19 mouse cellular contexts compared by ENCODE assay signal in genomic region chr15:100489263-100489662, GRCm38 (mm10). TPM values are rescaled to one million over a fixed set of nuclear protein-coding genes. Genes with fewer than 3 reads are reported as not detected.
DNase-seq lines count a peak whose midpoint lies in the region; ATAC-seq and TF ChIP-seq lines count a peak whose summit lies in the region.
"Had no signal": no experiment of that assay in that cellular context is flagged by ENCODE, and none has a peak within 500 bp of the region (broad histone marks: within the 10 kb centered on the region; RNA-seq: fewer than 3 reads in every experiment).

No protein-coding gene starts in this region.

- peaks cover 76% of the 10 kb centered on the region for H3K4me1 ChIP-seq in heart, embryonic 13.5 days
- peaks cover 49% of the 10 kb centered on the region for H3K4me1 ChIP-seq in heart, embryonic 11.5 days (ENCODE audit: control insufficient read depth, insufficient read depth, low read length)
- H3K4me1 ChIP-seq in kidney, embryonic 15.5 days, result peaks cover 74% of the 10 kb centered on the region

- ATAC-seq in heart, embryonic 13.5 days (ENCODE audit: extremely low read depth, insufficient number of reproducible peaks, low FRiP score, low TSS enrichment), result no peak
- ATAC-seq in heart, embryonic 11.5 days (replicated peaks; ENCODE audit: insufficient number of reproducible peaks, low FRiP score, low TSS enrichment), result no peak
- peak; percentile 69 for ATAC-seq in kidney, embryonic 15.5 days (replicated peaks; ENCODE audit: low FRiP score)
- ATAC-seq: intestine, embryonic 15.5 days; liver, embryonic 12.5 days; midbrain, embryonic 16.5 days had no signal

- H3K4me2 ChIP-seq in heart, embryonic 13.5 days, result peak overlapping the region; percentile 25; the same call in 1 of the 2 replicates
- H3K4me2 ChIP-seq in heart, embryonic 11.5 days, result no peak overlapping the region
- peak overlapping the region; percentile 24 for H3K4me2 ChIP-seq in kidney, embryonic 15.5 days
- H3K4me2 ChIP-seq in myocyte (ENCODE audit: low read depth), result peak overlapping the region; percentile 54
- H3K4me2 ChIP-seq: hindbrain, embryonic 14.5 days; intestine, embryonic 15.5 days; liver, embryonic 12.5 days had no signal

- TF ChIP-seq CTCF in left cerebral cortex, adult 2 months (IDR thresholded peaks at IDR 0.05), result no peak

- no peaks in the 10 kb centered on the region for H3K9me3 ChIP-seq in heart, embryonic 13.5 days
- no peaks in the 10 kb centered on the region for H3K9me3 ChIP-seq in heart, embryonic 11.5 days (replicated peaks; ENCODE audit: control insufficient read depth, low read length)
- H3K9me3 ChIP-seq in kidney, embryonic 15.5 days (replicated peaks), result no peaks in the 10 kb centered on the region
- H3K9me3 ChIP-seq: intestine, embryonic 15.5 days; liver, embryonic 12.5 days had no signal

- H3K27ac ChIP-seq in heart, embryonic 13.5 days (replicated peaks), result peak overlapping the region; percentile 48
- H3K27ac ChIP-seq in heart, embryonic 11.5 days (ENCODE audit: low read depth, low read length), result no peak overlapping the region
- peak overlapping the region; percentile 42; the same call in 1 of the 2 replicates for H3K27ac ChIP-seq in left cerebral cortex, adult 2 months
- H3K27ac ChIP-seq in kidney, embryonic 15.5 days, result peak overlapping the region; percentile 76
- H3K27ac ChIP-seq: hindbrain, embryonic 14.5 days; intestine, embryonic 15.5 days; liver, embryonic 12.5 days; stomach, postnatal 0 days had no signal

- H3K36me3 ChIP-seq in heart, embryonic 13.5 days, result peaks cover 42% of the 10 kb centered on the region
- peaks cover 4% of the 10 kb centered on the region; the same call in 1 of the 2 replicates for H3K36me3 ChIP-seq in heart, embryonic 11.5 days (ENCODE audit: control insufficient read depth, insufficient read depth, low read length)
- peaks cover 48% of the 10 kb centered on the region for H3K36me3 ChIP-seq in kidney, embryonic 15.5 days
- H3K36me3 ChIP-seq in myocyte (ENCODE audit: control insufficient read depth, insufficient read depth), result peaks cover 19% of the 10 kb centered on the region

- peak overlapping the region; percentile 53 for H3K9ac ChIP-seq in heart, embryonic 13.5 days
- H3K9ac ChIP-seq in heart, embryonic 11.5 days (ENCODE audit: low read depth, low read length), result no peak overlapping the region
- H3K9ac ChIP-seq in kidney, embryonic 15.5 days, result no peak overlapping the region
- H3K9ac ChIP-seq: hindbrain, embryonic 14.5 days; intestine, embryonic 15.5 days; liver, embryonic 12.5 days had no signal

- no peaks in the 10 kb centered on the region for H3K27me3 ChIP-seq in heart, embryonic 13.5 days (replicated peaks)
- no peaks in the 10 kb centered on the region for H3K27me3 ChIP-seq in heart, embryonic 11.5 days (ENCODE audit: control insufficient read depth, insufficient read depth, low read length)
- no peaks in the 10 kb centered on the region for H3K27me3 ChIP-seq in kidney, embryonic 15.5 days
- no peaks in the 10 kb centered on the region for H3K27me3 ChIP-seq in myocyte (ENCODE audit: control insufficient read depth, insufficient read depth, insufficient read length)
- H3K27me3 ChIP-seq: intestine, embryonic 15.5 days had no signal

- peaks cover 57% of the 10 kb centered on the region for H3K79me2 ChIP-seq in myocyte (ENCODE audit: control insufficient read depth, insufficient read depth)

- H3ac ChIP-seq in myocyte (ENCODE audit: control insufficient read depth, insufficient read length), result no peak overlapping the region

- WGBS in heart, embryonic 13.5 days, result 67% methylated on average over 15 of the region's 15 CpGs
- 76% methylated on average over 15 of the region's 15 CpGs for WGBS in heart, embryonic 11.5 days (ENCODE audit: insufficient replicate concordance)
- WGBS in kidney, embryonic 15.5 days, result 44% methylated on average over 15 of the region's 15 CpGs

- DNase-seq in left cerebral cortex, adult 2 months (ENCODE audit: extremely low spot score in 1 of 2, low spot score in 2 of 2), result no peak
- no peak for DNase-seq in left cerebral cortex, postnatal 36 days (ENCODE audit: low spot score in 2 of 2)
- no peak for DNase-seq in cerebellum, adult 8-10 months
- DNase-seq: adrenal gland, postnatal 10 days; cerebellum, adult 11 months; cerebellum, postnatal 36 days; gastrocnemius, postnatal 10 days; lung, adult 2 months; lung, postnatal 36 days; retina, postnatal 1 day had no signal

- intact Hi-C loops in left cerebral cortex, adult 2 months (cut with DNase I), result no loop called here
- intact Hi-C loops in left cerebral cortex, postnatal 36 days (cut with DNase I), result no loop called here

- peak; percentile 14 for TF ChIP-seq POLR2A in myocyte (IDR thresholded peaks at IDR 0.05; ENCODE audit: insufficient read length, low read depth)

- no peak overlapping the region for H3K4me3 ChIP-seq in heart, embryonic 13.5 days
- no peak overlapping the region for H3K4me3 ChIP-seq in heart, embryonic 11.5 days (ENCODE audit: low read depth, low read length)
- H3K4me3 ChIP-seq in left cerebral cortex, adult 2 months, result no peak overlapping the region
- H3K4me3 ChIP-seq in kidney, embryonic 15.5 days (replicated peaks), result no peak overlapping the region
- H3K4me3 ChIP-seq in myocyte, result no peak overlapping the region
- H3K4me3 ChIP-seq: intestine, embryonic 15.5 days; liver, embryonic 12.5 days had no signal

TF ChIP-seq in myocyte, 11 proteins besides CTCF, POLR2A, EP300 and RAD21:
- peak in 2 of 3 experiments; percentile 93 to 96 for TF ChIP-seq MYOD1 (IDR thresholded peaks at IDR 0.05; ENCODE audit: control insufficient read depth in 1 of 3, insufficient read length in 2 of 3, low read depth in 2 of 3)
- TF ChIP-seq USF1 (IDR thresholded peaks at IDR 0.05; ENCODE audit: low read depth), result no peak
- TF ChIP-seq CEBPB (IDR thresholded peaks at IDR 0.05; ENCODE audit: insufficient read depth, poor library complexity, severe bottlenecking), result no peak
- no peak for TF ChIP-seq TCF3 (IDR thresholded peaks at IDR 0.05; ENCODE audit: insufficient read length, low read depth)
- TF ChIP-seq POLR2AphosphoS2 (IDR thresholded peaks at IDR 0.05; ENCODE audit: insufficient read length, low read depth), result peak; percentile 57
- peak; percentile 31 for TF ChIP-seq TCF12 (IDR thresholded peaks at IDR 0.05; ENCODE audit: insufficient read depth, poor library complexity, severe bottlenecking)
- peak; percentile 67 to 95 (median 87) for TF ChIP-seq MYOG (IDR thresholded peaks at IDR 0.05; ENCODE audit: control insufficient read depth in 1 of 3, insufficient read depth in 1 of 3, insufficient read length in 2 of 3, low read depth in 2 of 3)
- peak; percentile 13 for TF ChIP-seq SRF (IDR thresholded peaks at IDR 0.05; ENCODE audit: control insufficient read depth, insufficient read length, low read depth)
- no peak for TF ChIP-seq REST (IDR thresholded peaks at IDR 0.05; ENCODE audit: insufficient read depth, insufficient read length)
- no peak for TF ChIP-seq E2F4 (IDR thresholded peaks at IDR 0.05; ENCODE audit: insufficient read depth)
- TF ChIP-seq MAX (IDR thresholded peaks at IDR 0.05; ENCODE audit: low read depth), result no peak

RNA-seq across cellular contexts. Expression of gene Csrnp2, which starts 6.0 kb away (rescaled TPM):
- polyA plus RNA-seq in heart, embryonic 13.5 days (2015; fragmentation: Nextera tagmentation; extraction: Ambion mirVana), result 8.7 and 8.9 TPM in 2 replicates
- 9.4 and 10.2 TPM in 2 replicates for polyA plus RNA-seq in heart, embryonic 11.5 days (2014; fragmentation: Nextera tagmentation; extraction: Ambion mirVana)
- 10 to 100 TPM; 35.3 to 36.3 TPM for total RNA-seq in left cerebral cortex, adult 2 months (2021)
- 10 to 100 TPM; 33.8 to 38.0 TPM for total RNA-seq in left cerebral cortex, postnatal 36 days (2021)
- 16.0 and 16.9 TPM in 2 replicates for polyA plus RNA-seq in kidney, embryonic 15.5 days (2015; fragmentation: Nextera tagmentation; extraction: Ambion mirVana)
- 9.2 TPM for polyA plus RNA-seq in myocyte (2012; fragmentation: generic; extraction: Trizol)

RNA-seq across cellular contexts. Expression of gene Letmd1, which starts 20.4 kb away (rescaled TPM):
- polyA plus RNA-seq in heart, embryonic 13.5 days (2015; fragmentation: Nextera tagmentation; extraction: Ambion mirVana), result 15.3 and 15.8 TPM in 2 replicates
- polyA plus RNA-seq in heart, embryonic 11.5 days (2014; fragmentation: Nextera tagmentation; extraction: Ambion mirVana), result 19.0 and 19.3 TPM in 2 replicates
- 10 to 100 TPM; 59.6 to 62.1 TPM for total RNA-seq in left cerebral cortex, adult 2 months (2021)
- 10 to 100 TPM; 60.7 to 60.8 TPM for total RNA-seq in left cerebral cortex, postnatal 36 days (2021)
- 27.5 and 27.8 TPM in 2 replicates for polyA plus RNA-seq in kidney, embryonic 15.5 days (2015; fragmentation: Nextera tagmentation; extraction: Ambion mirVana)
- polyA plus RNA-seq in myocyte (2012; fragmentation: generic; extraction: Trizol), result 24.8 TPM
